Mouse (Mus musculus): Measurements from ENCODE around the gene Chia1. TPM values are rescaled to one million over a fixed set of nuclear protein-coding genes. Genes with fewer than 3 reads are reported as not detected.
"Not testable (repeated sequence)": the region's sequence is repeated elsewhere in the genome, so short reads cannot be mapped to it uniquely, and the experiment has no call there.

The Chia1 gene
- 0.08 and 0.26 TPM in 2 replicates for polyA plus RNA-seq (2015; fragmentation: Nextera tagmentation; extraction: Ambion mirVana)

GRCm38 (mm10) chr3:106112929-106113328 is at the start of gene Chia1:
Chia1 (plus strand) TSS chr3:106113229.
- ATAC-seq (ENCODE audit: insufficient read depth, low FRiP score), result no peak
- WGBS, result 73% methylated on average over 3 of the region's 3 CpGs
- Histone ChIP-seq H3K4me2 (ENCODE audit: low read depth, low read length) (no peak within 1 kb of the TSS), H3K4me3 (replicated peaks; ENCODE audit: low read length) (no peak within 1 kb of the TSS), H3K27me3 (ENCODE audit: control insufficient read depth, insufficient read depth, low read length) (no peaks in the 10 kb centered on the region), H3K27ac (ENCODE audit: low read length) (no peak within 1 kb of the TSS), H3K36me3 (ENCODE audit: control insufficient read depth, insufficient read depth, low read length) (no peaks in the 10 kb centered on the region), H3K4me1 (ENCODE audit: control insufficient read depth, insufficient read depth, low read length) (no peaks in the 10 kb centered on the region), H3K9ac (ENCODE audit: low read length) (no peak within 1 kb of the TSS), H3K9me3 (replicated peaks; ENCODE audit: control insufficient read depth, low read length) (no peaks in the 10 kb centered on the region)

- H3K9ac ChIP-seq (ENCODE audit: low read length); H3K27ac ChIP-seq (ENCODE audit: low read length); H3K9me3 ChIP-seq (replicated peaks; ENCODE audit: control insufficient read depth, low read length); ATAC-seq (ENCODE audit: insufficient read depth, low FRiP score); H3K4me3 ChIP-seq (replicated peaks; ENCODE audit: low read length); H3K4me1 ChIP-seq (ENCODE audit: control insufficient read depth, insufficient read depth, low read length); H3K36me3 ChIP-seq (ENCODE audit: control insufficient read depth, insufficient read depth, low read length); H3K4me2 ChIP-seq (ENCODE audit: low read depth, low read length); H3K27me3 ChIP-seq (ENCODE audit: control insufficient read depth, insufficient read depth, low read length): not testable (repeated sequence)
- WGBS, result 38% methylated on average over 5 of the region's 5 CpGs
Measured at GRCm38 (mm10) chr3:106067707-106068106, 45.3 kb upstream of the Chia1 start.

GRCm38 (mm10) chr3:106070994-106071393 is 42.0 kb upstream of the Chia1 start:
- Histone ChIP-seq H3K9ac (ENCODE audit: low read length) (no peak overlapping the region), H3K4me2 (ENCODE audit: low read depth, low read length) (no peak overlapping the region), H3K9me3 (replicated peaks; ENCODE audit: control insufficient read depth, low read length) (no peaks in the 10 kb centered on the region), H3K27ac (ENCODE audit: low read length) (no peak overlapping the region), H3K27me3 (ENCODE audit: control insufficient read depth, insufficient read depth, low read length) (no peaks in the 10 kb centered on the region), H3K4me3 (replicated peaks; ENCODE audit: low read length) (no peak overlapping the region), H3K36me3 (ENCODE audit: control insufficient read depth, insufficient read depth, low read length) (no peaks in the 10 kb centered on the region), H3K4me1 (ENCODE audit: control insufficient read depth, insufficient read depth, low read length) (no peaks in the 10 kb centered on the region)
- WGBS, result 47% methylated on average over 2 of the region's 2 CpGs
- no peak for ATAC-seq (ENCODE audit: insufficient read depth, low FRiP score)

- no peak overlapping the region for H3K4me2 ChIP-seq (ENCODE audit: low read depth, low read length)
- peak; percentile 76; the same call in 1 of the 2 replicates for ATAC-seq (ENCODE audit: insufficient read depth, low FRiP score)
- 39% methylated on average over 1 of the region's 1 CpGs for WGBS
- no peaks in the 10 kb centered on the region for H3K27me3 ChIP-seq (ENCODE audit: control insufficient read depth, insufficient read depth, low read length)
- H3K9ac ChIP-seq (ENCODE audit: low read length), result no peak overlapping the region
- no peak overlapping the region for H3K4me3 ChIP-seq (replicated peaks; ENCODE audit: low read length)
- no peaks in the 10 kb centered on the region for H3K9me3 ChIP-seq (replicated peaks; ENCODE audit: control insufficient read depth, low read length)
- no peak overlapping the region for H3K27ac ChIP-seq (ENCODE audit: low read length)
- H3K4me1 ChIP-seq (ENCODE audit: control insufficient read depth, insufficient read depth, low read length), result no peaks in the 10 kb centered on the region
- no peaks in the 10 kb centered on the region for H3K36me3 ChIP-seq (ENCODE audit: control insufficient read depth, insufficient read depth, low read length)
Measured at GRCm38 (mm10) chr3:106074824-106075223, 38.2 kb upstream of the Chia1 start.

- no peak for ATAC-seq (ENCODE audit: insufficient read depth, low FRiP score)
- Histone ChIP-seq H3K4me1 (ENCODE audit: control insufficient read depth, insufficient read depth, low read length) (no peaks in the 10 kb centered on the region), H3K27ac (ENCODE audit: low read length) (no peak overlapping the region), H3K27me3 (ENCODE audit: control insufficient read depth, insufficient read depth, low read length) (no peaks in the 10 kb centered on the region), H3K4me2 (ENCODE audit: low read depth, low read length) (no peak overlapping the region), H3K4me3 (replicated peaks; ENCODE audit: low read length) (no peak overlapping the region), H3K36me3 (ENCODE audit: control insufficient read depth, insufficient read depth, low read length) (no peaks in the 10 kb centered on the region), H3K9ac (ENCODE audit: low read length) (no peak overlapping the region), H3K9me3 (replicated peaks; ENCODE audit: control insufficient read depth, low read length) (no peaks in the 10 kb centered on the region)
Measured at GRCm38 (mm10) chr3:106126999-106127398, 14.0 kb downstream of the Chia1 start.

- Histone ChIP-seq H3K4me3 (replicated peaks; ENCODE audit: low read length) (no peak overlapping the region), H3K4me1 (ENCODE audit: control insufficient read depth, insufficient read depth, low read length) (no peaks in the 10 kb centered on the region), H3K27ac (ENCODE audit: low read length) (no peak overlapping the region), H3K9ac (ENCODE audit: low read length) (no peak overlapping the region), H3K36me3 (ENCODE audit: control insufficient read depth, insufficient read depth, low read length) (no peaks in the 10 kb centered on the region), H3K27me3 (ENCODE audit: control insufficient read depth, insufficient read depth, low read length) (no peaks in the 10 kb centered on the region), H3K9me3 (replicated peaks; ENCODE audit: control insufficient read depth, low read length) (no peaks in the 10 kb centered on the region), H3K4me2 (ENCODE audit: low read depth, low read length) (no peak overlapping the region)
- WGBS, result 70% methylated on average over 4 of the region's 4 CpGs
- ATAC-seq (ENCODE audit: insufficient read depth, low FRiP score), result no peak; the same call in 1 of the 2 replicates
Measured at GRCm38 (mm10) chr3:106128807-106129493, 15.9 kb downstream of the Chia1 start.

- 62% methylated on average over 5 of the region's 5 CpGs for WGBS
Measured at GRCm38 (mm10) chr3:106131690-106132089, 18.7 kb downstream of the Chia1 start.

GRCm38 (mm10) chr3:106144081-106144480 is 31.1 kb downstream of the Chia1 start:
- no peaks in the 10 kb centered on the region for H3K4me1 ChIP-seq (ENCODE audit: control insufficient read depth, insufficient read depth, low read length)
- no peaks in the 10 kb centered on the region for H3K9me3 ChIP-seq (replicated peaks; ENCODE audit: control insufficient read depth, low read length)
- peak; percentile 50 for ATAC-seq (ENCODE audit: insufficient read depth, low FRiP score)
- H3K4me3 ChIP-seq (replicated peaks; ENCODE audit: low read length), result no peak overlapping the region
- no peaks in the 10 kb centered on the region for H3K36me3 ChIP-seq (ENCODE audit: control insufficient read depth, insufficient read depth, low read length)
- H3K9ac ChIP-seq (ENCODE audit: low read length), result no peak overlapping the region
- H3K27me3 ChIP-seq (ENCODE audit: control insufficient read depth, insufficient read depth, low read length), result no peaks in the 10 kb centered on the region
- WGBS, result 86% methylated on average over 10 of the region's 10 CpGs
- no peak overlapping the region for H3K4me2 ChIP-seq (ENCODE audit: low read depth, low read length)
- no peak overlapping the region for H3K27ac ChIP-seq (ENCODE audit: low read length)

More at GRCm38 (mm10) chr3:106131690-106132089, 18.7 kb downstream of the Chia1 start:
- Histone ChIP-seq H3K4me3 (replicated peaks; ENCODE audit: low read length) (no peak overlapping the region), H3K27ac (ENCODE audit: low read length) (no peak overlapping the region), H3K4me2 (ENCODE audit: low read depth, low read length) (no peak overlapping the region), H3K9ac (ENCODE audit: low read length) (no peak overlapping the region), H3K27me3 (ENCODE audit: control insufficient read depth, insufficient read depth, low read length) (no peaks in the 10 kb centered on the region), H3K9me3 (replicated peaks; ENCODE audit: control insufficient read depth, low read length) (no peaks in the 10 kb centered on the region), H3K36me3 (ENCODE audit: control insufficient read depth, insufficient read depth, low read length) (no peaks in the 10 kb centered on the region), H3K4me1 (ENCODE audit: control insufficient read depth, insufficient read depth, low read length) (no peaks in the 10 kb centered on the region)
- ATAC-seq (ENCODE audit: insufficient read depth, low FRiP score), result no peak

- no peak overlapping the region for H3K27ac ChIP-seq (ENCODE audit: low read length)
- H3K36me3 ChIP-seq (ENCODE audit: control insufficient read depth, insufficient read depth, low read length), result no peaks in the 10 kb centered on the region
- no peak for ATAC-seq (ENCODE audit: insufficient read depth, low FRiP score)
- WGBS, result 80% methylated on average over 2 of the region's 2 CpGs
- no peak overlapping the region for H3K4me2 ChIP-seq (ENCODE audit: low read depth, low read length)
- H3K9me3 ChIP-seq (replicated peaks; ENCODE audit: control insufficient read depth, low read length), result no peaks in the 10 kb centered on the region
- no peaks in the 10 kb centered on the region for H3K27me3 ChIP-seq (ENCODE audit: control insufficient read depth, insufficient read depth, low read length)
- no peak overlapping the region for H3K4me3 ChIP-seq (replicated peaks; ENCODE audit: low read length)
- H3K9ac ChIP-seq (ENCODE audit: low read length), result no peak overlapping the region
- H3K4me1 ChIP-seq (ENCODE audit: control insufficient read depth, insufficient read depth, low read length), result no peaks in the 10 kb centered on the region
Measured at GRCm38 (mm10) chr3:106154413-106154812, 41.4 kb downstream of the Chia1 start.

Data from stomach, embryonic 16.5 days (tissue).